ENCODE assay signal across 8 mouse cellular contexts in genomic region chr7:19180862-19181429, GRCm38 (mm10). TPM values are rescaled to one million over a fixed set of nuclear protein-coding genes. Genes with fewer than 3 reads are reported as not detected.
DNase-seq lines count a peak whose midpoint lies in the region; ATAC-seq lines count a peak whose summit lies in the region.

No protein-coding gene starts in this region.

- H3K27me3 ChIP-seq in embryonic facial prominence, embryonic 14.5 days (replicated peaks; ENCODE audit: control insufficient read depth, insufficient read depth, low read length) = peaks cover 46% of the 10 kb centered on the region
- peaks cover 53% of the 10 kb centered on the region for H3K27me3 ChIP-seq in limb, embryonic 13.5 days
- H3K27me3 ChIP-seq in midbrain, embryonic 13.5 days = peaks cover 39% of the 10 kb centered on the region

- H3K9me3 ChIP-seq in embryonic facial prominence, embryonic 14.5 days (ENCODE audit: control insufficient read depth, low read length) = no peaks in the 10 kb centered on the region
- H3K9me3 ChIP-seq in limb, embryonic 13.5 days = peaks cover 7% of the 10 kb centered on the region
- no peaks in the 10 kb centered on the region for H3K9me3 ChIP-seq in midbrain, embryonic 13.5 days

- H3K36me3 ChIP-seq in embryonic facial prominence, embryonic 14.5 days (ENCODE audit: control insufficient read depth, insufficient read depth, low read length) = peaks cover 9% of the 10 kb centered on the region; the same call in 1 of the 2 replicates
- H3K36me3 ChIP-seq in limb, embryonic 13.5 days = peaks cover 11% of the 10 kb centered on the region; the same call in 1 of the 2 replicates
- peaks cover 36% of the 10 kb centered on the region for H3K36me3 ChIP-seq in midbrain, embryonic 13.5 days

- peak; percentile 26 to 55 for DNase-seq in spleen, adult 18-20 months
- DNase-seq in spleen, adult 12 weeks (ENCODE audit: low spot score) = no peak
- DNase-seq in embryonic facial prominence, embryonic 14.5 days (ENCODE audit: low spot score) = peak; percentile 68
- peak; percentile 57 to 63 for DNase-seq in thymus, postnatal 36 days
- DNase-seq in layer of hippocampus, adult 9-11 months = no peak

- peak overlapping the region; percentile 76 for H3K4me2 ChIP-seq in embryonic facial prominence, embryonic 14.5 days (ENCODE audit: low read depth, low read length)
- peak overlapping the region; percentile 72 for H3K4me2 ChIP-seq in limb, embryonic 13.5 days (replicated peaks)
- H3K4me2 ChIP-seq in midbrain, embryonic 13.5 days (replicated peaks) = peak overlapping the region; percentile 55

- peak; percentile 48 for ATAC-seq in embryonic facial prominence, embryonic 14.5 days (ENCODE audit: low read depth)
- ATAC-seq in hematopoietic stem cell, adult 5-6 weeks (replicated peaks in 1 of 2; ENCODE audit: insufficient read depth in 1 of 2, low FRiP score in 2 of 2, low TSS enrichment in 1 of 2, low read depth in 1 of 2, poor library complexity in 2 of 2, severe bottlenecking in 2 of 2) = peak; percentile 43 to 50
- peak; percentile 54; the same call in 1 of the 2 replicates for ATAC-seq in limb, embryonic 13.5 days (ENCODE audit: low FRiP score, low read depth)
- ATAC-seq in midbrain, embryonic 13.5 days = no peak

- peak overlapping the region; percentile 51 for H3K4me3 ChIP-seq in embryonic facial prominence, embryonic 14.5 days (ENCODE audit: low read depth, low read length)
- peak overlapping the region; percentile 65 for H3K4me3 ChIP-seq in limb, embryonic 13.5 days
- H3K4me3 ChIP-seq in midbrain, embryonic 13.5 days (replicated peaks) = peak overlapping the region; percentile 34

- H3K4me1 ChIP-seq in embryonic facial prominence, embryonic 14.5 days (ENCODE audit: control insufficient read depth, insufficient read depth, low read length) = peaks cover 23% of the 10 kb centered on the region
- H3K4me1 ChIP-seq in limb, embryonic 13.5 days = peaks cover 43% of the 10 kb centered on the region
- peaks cover 57% of the 10 kb centered on the region for H3K4me1 ChIP-seq in midbrain, embryonic 13.5 days (replicated peaks)

- WGBS in embryonic facial prominence, embryonic 14.5 days = 0% methylated on average over 9 of the region's 27 CpGs
- 2% methylated on average over 26 of the region's 27 CpGs for WGBS in limb, embryonic 13.5 days
- WGBS in midbrain, embryonic 13.5 days = 1% methylated on average over 26 of the region's 27 CpGs

- no peak overlapping the region for H3K27ac ChIP-seq in embryonic facial prominence, embryonic 14.5 days (replicated peaks; ENCODE audit: low read depth, low read length)
- H3K27ac ChIP-seq in limb, embryonic 13.5 days = no peak overlapping the region
- no peak overlapping the region for H3K27ac ChIP-seq in midbrain, embryonic 13.5 days

- peak overlapping the region; percentile 64 for H3K9ac ChIP-seq in embryonic facial prominence, embryonic 14.5 days (ENCODE audit: low read depth, low read length)
- H3K9ac ChIP-seq in limb, embryonic 13.5 days = peak overlapping the region; percentile 59
- peak overlapping the region; percentile 36; the same call in 1 of the 2 replicates for H3K9ac ChIP-seq in midbrain, embryonic 13.5 days (replicated peaks)

RNA-seq across cellular contexts. Expression of gene Eml2, which starts 4.7 kb away (rescaled TPM):
- 3.6 and 4.2 TPM in 2 replicates for polyA plus RNA-seq in embryonic facial prominence, embryonic 14.5 days (2014; fragmentation: Nextera tagmentation; extraction: Ambion mirVana)
- 20.0 and 23.6 TPM in 2 replicates for total RNA-seq in hematopoietic stem cell, adult 5-6 weeks (2017)
- 5.2 and 5.5 TPM in 2 replicates for polyA plus RNA-seq in limb, embryonic 13.5 days (2015; fragmentation: Nextera tagmentation; extraction: Ambion mirVana)
- 6.3 and 10.0 TPM in 2 replicates for polyA plus RNA-seq in midbrain, embryonic 13.5 days (2015; fragmentation: Nextera tagmentation; extraction: Ambion mirVana)

RNA-seq across cellular contexts. Expression of gene Gipr, which starts 15.0 kb away (rescaled TPM):
- polyA plus RNA-seq in embryonic facial prominence, embryonic 14.5 days (2014; fragmentation: Nextera tagmentation; extraction: Ambion mirVana) = 0.37 and 0.60 TPM in 2 replicates
- not detected in 2 replicates for total RNA-seq in hematopoietic stem cell, adult 5-6 weeks (2017)
- 0.29 and 0.41 TPM in 2 replicates for polyA plus RNA-seq in limb, embryonic 13.5 days (2015; fragmentation: Nextera tagmentation; extraction: Ambion mirVana)
- polyA plus RNA-seq in midbrain, embryonic 13.5 days (2015; fragmentation: Nextera tagmentation; extraction: Ambion mirVana) = 2.6 and 3.4 TPM in 2 replicates

RNA-seq across cellular contexts. Expression of gene Gpr4, which starts 31.4 kb away (rescaled TPM):
- polyA plus RNA-seq in embryonic facial prominence, embryonic 14.5 days (2014; fragmentation: Nextera tagmentation; extraction: Ambion mirVana) = 1.7 and 2.3 TPM in 2 replicates
- 0.74 and 1.4 TPM in 2 replicates for total RNA-seq in hematopoietic stem cell, adult 5-6 weeks (2017)
- polyA plus RNA-seq in limb, embryonic 13.5 days (2015; fragmentation: Nextera tagmentation; extraction: Ambion mirVana) = 4.6 and 6.2 TPM in 2 replicates
- 1.8 and 1.9 TPM in 2 replicates for polyA plus RNA-seq in midbrain, embryonic 13.5 days (2015; fragmentation: Nextera tagmentation; extraction: Ambion mirVana)

RNA-seq across cellular contexts. Expression of gene Snrpd2, which starts 31.4 kb away (rescaled TPM):
- polyA plus RNA-seq in embryonic facial prominence, embryonic 14.5 days (2014; fragmentation: Nextera tagmentation; extraction: Ambion mirVana) = 130 and 131 TPM in 2 replicates
- 55.1 and 97.6 TPM in 2 replicates for total RNA-seq in hematopoietic stem cell, adult 5-6 weeks (2017)
- polyA plus RNA-seq in limb, embryonic 13.5 days (2015; fragmentation: Nextera tagmentation; extraction: Ambion mirVana) = 146 and 149 TPM in 2 replicates
- polyA plus RNA-seq in midbrain, embryonic 13.5 days (2015; fragmentation: Nextera tagmentation; extraction: Ambion mirVana) = 124 and 126 TPM in 2 replicates

RNA-seq across cellular contexts. Expression of gene Qpctl, which starts 31.9 kb away (rescaled TPM):
- polyA plus RNA-seq in embryonic facial prominence, embryonic 14.5 days (2014; fragmentation: Nextera tagmentation; extraction: Ambion mirVana) = 11.1 and 13.2 TPM in 2 replicates
- 3.5 and 4.8 TPM in 2 replicates for total RNA-seq in hematopoietic stem cell, adult 5-6 weeks (2017)
- 17.1 and 18.1 TPM in 2 replicates for polyA plus RNA-seq in limb, embryonic 13.5 days (2015; fragmentation: Nextera tagmentation; extraction: Ambion mirVana)
- 22.5 and 23.9 TPM in 2 replicates for polyA plus RNA-seq in midbrain, embryonic 13.5 days (2015; fragmentation: Nextera tagmentation; extraction: Ambion mirVana)

Comparison
In these comparisons a context has a peak if more than half of its experiments do, and no peak if none do; other contexts are left out.
1. DNase-seq: peak in spleen, adult 18-20 months (2 of 2), embryonic facial prominence, embryonic 14.5 days (single experiment) and thymus, postnatal 36 days (2 of 2); none in spleen, adult 12 weeks (single experiment) and layer of hippocampus, adult 9-11 months (single experiment).
2. Peak in every context shown above with its lines, with median percentiles within 50 percentile points of each other: H3K4me2 ChIP-seq, H3K4me3 ChIP-seq and H3K9ac ChIP-seq.